Mouse (Mus musculus): ENCODE measurements around the gene Alad. TPM values are rescaled to one million over a fixed set of nuclear protein-coding genes. Genes with fewer than 3 reads are reported as not detected.

The Alad gene
- polyA plus RNA-seq, 1 experiment from 2014 or later, result 64.3 TPM

GRCm38 (mm10) chr4:62516079-62516478, 3.6 kb downstream of the Alad start:
- WGBS, result 43% methylated on average over 2 of the region's 2 CpGs
- Histone ChIP-seq H3K4me2 (replicated peaks) (no peak overlapping the region), H3K27me3 (no peaks in the 10 kb centered on the region), H3K27ac (no peak overlapping the region; the same call in 1 of the 2 replicates), H3K36me3 (peaks cover 26% of the 10 kb centered on the region), H3K4me3 (no peak overlapping the region), H3K9me3 (replicated peaks) (no peaks in the 10 kb centered on the region), H3K4me1 (peaks cover 22% of the 10 kb centered on the region), H3K9ac (0 out of 2 replicates have a peak overlapping the region, but pooled peaks have one; percentile 28)
- no peak for ATAC-seq (ENCODE audit: low FRiP score)

DNA sequence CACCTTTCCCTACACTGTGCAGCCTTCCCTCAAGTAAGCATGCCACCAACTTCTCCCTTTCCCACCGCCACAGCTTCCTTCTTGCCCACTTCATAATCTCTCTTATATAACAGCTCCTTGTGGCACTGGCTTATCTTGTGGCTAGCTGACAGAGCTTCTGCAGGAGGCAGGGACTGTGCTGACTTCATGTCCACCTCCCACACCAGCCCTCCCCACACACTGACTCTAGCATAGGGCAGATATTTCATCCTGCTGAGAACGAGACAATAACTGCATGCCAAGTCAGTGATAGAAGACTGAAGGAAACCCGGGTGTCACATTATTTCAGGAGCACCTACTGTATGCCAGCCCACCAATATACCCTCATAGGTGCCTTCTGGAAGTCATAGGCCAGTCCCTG, 4.2 kb downstream of the Alad start:
- peaks cover 21% of the 10 kb centered on the region for H3K4me1 ChIP-seq
- no peak overlapping the region for H3K4me3 ChIP-seq
- H3K9ac ChIP-seq, result no peak overlapping the region
- WGBS, result 70% methylated on average over 3 of the region's 3 CpGs
- H3K36me3 ChIP-seq, result peaks cover 32% of the 10 kb centered on the region
- no peaks in the 10 kb centered on the region for H3K27me3 ChIP-seq
- no peak for ATAC-seq (ENCODE audit: low FRiP score)
- no peaks in the 10 kb centered on the region for H3K9me3 ChIP-seq (replicated peaks)
- H3K4me2 ChIP-seq (replicated peaks), result no peak overlapping the region; the same call in 1 of the 2 replicates
- H3K27ac ChIP-seq, result no peak overlapping the region

GRCm38 (mm10) chr4:62514995-62515394, 4.7 kb downstream of the Alad start:
- peaks cover 20% of the 10 kb centered on the region for H3K4me1 ChIP-seq
- WGBS, result 83% methylated on average over 7 of the region's 7 CpGs
- no peak for ATAC-seq (ENCODE audit: low FRiP score)
- H3K9ac ChIP-seq, result no peak overlapping the region
- no peaks in the 10 kb centered on the region for H3K9me3 ChIP-seq (replicated peaks)
- no peaks in the 10 kb centered on the region for H3K27me3 ChIP-seq
- peaks cover 37% of the 10 kb centered on the region for H3K36me3 ChIP-seq
- no peak overlapping the region for H3K4me3 ChIP-seq
- no peak overlapping the region for H3K4me2 ChIP-seq (replicated peaks)
- no peak overlapping the region for H3K27ac ChIP-seq

- 52% methylated on average over 11 of the region's 11 CpGs for WGBS
- Histone ChIP-seq H3K4me2 (replicated peaks) (no peak overlapping the region), H3K27me3 (no peaks in the 10 kb centered on the region), H3K4me3 (no peak overlapping the region), H3K36me3 (peaks cover 46% of the 10 kb centered on the region), H3K4me1 (peaks cover 17% of the 10 kb centered on the region), H3K9me3 (replicated peaks) (no peaks in the 10 kb centered on the region), H3K27ac (no peak overlapping the region), H3K9ac (no peak overlapping the region)
- ATAC-seq (ENCODE audit: low FRiP score), result no peak
Observed at GRCm38 (mm10) chr4:62513998-62514506, 5.7 kb downstream of the Alad start.

DNA sequence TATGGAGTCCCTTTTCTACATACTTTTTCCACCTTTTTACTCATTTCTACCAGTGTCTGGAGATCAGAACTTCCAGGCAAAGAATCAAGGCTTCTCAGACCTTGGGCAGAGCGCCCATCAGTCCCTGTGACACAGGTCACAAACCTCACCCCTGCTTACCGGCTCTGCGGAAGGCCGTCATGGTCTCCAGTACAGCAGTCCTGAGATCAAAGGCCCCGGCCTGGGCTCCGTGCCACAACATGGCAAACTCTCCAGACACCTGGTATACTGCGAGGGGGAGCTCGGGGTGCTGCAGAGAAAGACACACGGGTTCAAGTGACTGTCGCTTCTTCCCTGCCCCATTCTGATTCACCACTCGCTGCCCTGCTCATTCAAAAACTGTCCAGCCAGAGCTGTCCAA, 9.8 kb downstream of the Alad start:
- Histone ChIP-seq H3K36me3 (peaks cover 63% of the 10 kb centered on the region), H3K27me3 (no peaks in the 10 kb centered on the region), H3K4me1 (no peaks in the 10 kb centered on the region), H3K9me3 (replicated peaks) (no peaks in the 10 kb centered on the region), H3K9ac (no peak overlapping the region), H3K4me2 (replicated peaks) (no peak overlapping the region), H3K4me3 (no peak overlapping the region), H3K27ac (no peak overlapping the region)
- 91% methylated on average over 11 of the region's 11 CpGs for WGBS
- ATAC-seq (ENCODE audit: low FRiP score), result no peak

DNA sequence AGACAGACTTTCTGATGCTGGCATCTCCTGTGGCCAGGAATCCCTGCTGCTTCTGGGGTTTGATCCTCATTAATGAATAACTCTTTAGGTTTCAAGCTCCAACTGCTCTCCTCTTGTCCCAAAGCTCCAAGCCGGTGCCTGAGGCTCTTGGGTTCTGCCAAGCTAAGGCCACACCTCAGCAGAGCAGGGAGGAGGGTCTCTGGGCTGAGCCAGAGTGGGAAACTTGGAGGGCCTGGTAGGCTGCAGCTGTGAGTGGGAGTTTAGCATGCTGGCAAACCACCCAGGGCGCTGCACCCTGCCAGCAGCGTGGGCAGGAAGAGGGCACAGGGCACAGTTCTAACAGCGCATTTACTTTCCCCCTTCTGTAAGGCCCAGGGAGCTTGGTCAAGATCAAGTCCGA, 10.9 kb downstream of the Alad start:
- Histone ChIP-seq H3K27ac (no peak overlapping the region), H3K27me3 (no peaks in the 10 kb centered on the region), H3K4me1 (no peaks in the 10 kb centered on the region), H3K9me3 (replicated peaks) (no peaks in the 10 kb centered on the region), H3K4me2 (replicated peaks) (no peak overlapping the region), H3K36me3 (peaks cover 63% of the 10 kb centered on the region), H3K9ac (no peak overlapping the region), H3K4me3 (no peak overlapping the region)
- WGBS, result 79% methylated on average over 5 of the region's 5 CpGs
- ATAC-seq (ENCODE audit: low FRiP score), result no peak

- H3K4me3 ChIP-seq, result no peak overlapping the region
- ATAC-seq (ENCODE audit: low FRiP score), result no peak
- no peaks in the 10 kb centered on the region for H3K9me3 ChIP-seq (replicated peaks)
- H3K4me1 ChIP-seq, result 0 out of 2 replicates have a peak, but pooled peaks cover 3% of the 10 kb centered on the region
- no peak overlapping the region for H3K9ac ChIP-seq
- peaks cover 45% of the 10 kb centered on the region for H3K36me3 ChIP-seq
- H3K4me2 ChIP-seq (replicated peaks), result no peak overlapping the region
- H3K27ac ChIP-seq, result no peak overlapping the region
- no peaks in the 10 kb centered on the region for H3K27me3 ChIP-seq
- WGBS, result 63% methylated on average over 2 of the region's 2 CpGs
Observed at GRCm38 (mm10) chr4:62506798-62507197, 12.9 kb downstream of the Alad start.

DNA sequence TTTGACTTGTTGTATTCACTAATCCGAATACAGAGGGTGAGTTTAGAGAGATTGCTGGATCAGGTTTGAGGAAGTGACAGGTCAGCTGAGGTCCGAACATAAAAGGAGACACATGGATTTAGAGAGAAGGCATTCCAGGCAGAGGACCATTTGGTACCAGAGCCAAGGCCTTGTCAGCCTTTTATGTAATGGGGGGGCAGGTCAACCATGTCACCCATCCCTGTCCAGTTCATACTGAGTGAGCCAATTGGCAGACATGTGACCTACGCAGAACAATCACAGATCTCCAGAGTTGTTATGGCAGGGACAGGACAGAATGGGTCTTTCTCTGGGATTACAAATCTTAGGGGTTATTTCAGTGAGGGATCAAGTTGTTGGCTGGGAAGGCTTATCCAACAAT, 13.7 kb downstream of the Alad start:
- Histone ChIP-seq H3K4me3 (no peak overlapping the region), H3K4me2 (replicated peaks) (no peak overlapping the region), H3K9me3 (replicated peaks) (no peaks in the 10 kb centered on the region), H3K4me1 (0 out of 2 replicates have a peak, but pooled peaks cover 9% of the 10 kb centered on the region), H3K36me3 (peaks cover 37% of the 10 kb centered on the region), H3K9ac (no peak overlapping the region), H3K27ac (no peak overlapping the region), H3K27me3 (peaks cover under 1% of the 10 kb centered on the region; the same call in 1 of the 2 replicates)
- no peak for ATAC-seq (ENCODE audit: low FRiP score)
- 91% methylated on average over 3 of the region's 3 CpGs for WGBS

DNA sequence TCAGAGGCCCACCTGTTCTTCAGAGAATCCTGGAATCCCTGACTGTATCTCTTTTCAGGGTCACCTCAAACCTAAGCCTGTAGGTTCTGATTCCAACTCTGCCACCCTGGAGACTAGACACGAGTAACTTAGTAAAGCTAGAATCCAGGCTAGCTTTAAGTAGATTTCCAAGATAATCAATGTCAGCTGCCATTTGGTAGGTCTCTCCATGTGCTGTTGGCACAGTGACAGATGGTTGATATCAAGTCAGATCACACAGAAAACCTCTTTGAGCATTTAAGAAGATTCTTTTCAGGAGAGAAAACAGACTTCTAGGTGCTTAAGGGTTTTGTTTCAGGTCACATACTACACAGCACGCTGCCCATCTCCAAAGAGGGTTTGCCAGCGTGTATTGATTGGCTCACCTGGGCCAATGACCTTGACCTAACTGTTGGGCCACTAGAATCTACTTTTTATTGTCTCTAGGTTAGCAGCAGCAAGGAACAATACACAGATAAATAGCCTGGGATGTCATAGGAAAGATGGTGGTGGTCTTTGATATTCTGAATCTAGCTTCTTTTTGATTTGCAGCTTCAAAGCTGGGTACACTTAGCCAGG, 16.2 kb downstream of the Alad start, which contains the start of gene Hdhd3:
TSS of gene Hdhd3 (minus strand) at position 94 of the 597 bp plus-strand sequence.
- H3K27ac ChIP-seq, result peak within 1 kb of the TSS; percentile 24
- peaks cover 2% of the 10 kb centered on the region; the same call in 1 of the 2 replicates for H3K27me3 ChIP-seq

GRCm38 (mm10) chr4:62502969-62503368, 16.7 kb downstream of the Alad start:
- H3K36me3 ChIP-seq, result peaks cover 25% of the 10 kb centered on the region
- H3K9ac ChIP-seq, result no peak overlapping the region
- WGBS, result 80% methylated on average over 7 of the region's 7 CpGs
- no peak overlapping the region for H3K4me2 ChIP-seq (replicated peaks)
- 0 out of 2 replicates have a peak, but pooled peaks cover 9% of the 10 kb centered on the region for H3K4me1 ChIP-seq
- H3K27me3 ChIP-seq, result peaks cover 2% of the 10 kb centered on the region; the same call in 1 of the 2 replicates
- H3K4me3 ChIP-seq, result no peak overlapping the region
- no peak for ATAC-seq (ENCODE audit: low FRiP score)
- no peak overlapping the region for H3K27ac ChIP-seq
- no peaks in the 10 kb centered on the region for H3K9me3 ChIP-seq (replicated peaks)

More for the DNA sequence above, 16.2 kb downstream of the Alad start, which contains the start of gene Hdhd3:
- Histone ChIP-seq H3K9me3 (replicated peaks) (no peaks in the 10 kb centered on the region), H3K4me1 (0 out of 2 replicates have a peak, but pooled peaks cover 9% of the 10 kb centered on the region), H3K36me3 (peaks cover 25% of the 10 kb centered on the region), H3K4me2 (replicated peaks) (peak within 1 kb of the TSS; percentile 73), H3K4me3 (peak within 1 kb of the TSS; percentile 71), H3K9ac (peak within 1 kb of the TSS; percentile 74)
- no peak for ATAC-seq (ENCODE audit: low FRiP score)
- 70% methylated on average over 3 of the region's 3 CpGs for WGBS

DNA sequence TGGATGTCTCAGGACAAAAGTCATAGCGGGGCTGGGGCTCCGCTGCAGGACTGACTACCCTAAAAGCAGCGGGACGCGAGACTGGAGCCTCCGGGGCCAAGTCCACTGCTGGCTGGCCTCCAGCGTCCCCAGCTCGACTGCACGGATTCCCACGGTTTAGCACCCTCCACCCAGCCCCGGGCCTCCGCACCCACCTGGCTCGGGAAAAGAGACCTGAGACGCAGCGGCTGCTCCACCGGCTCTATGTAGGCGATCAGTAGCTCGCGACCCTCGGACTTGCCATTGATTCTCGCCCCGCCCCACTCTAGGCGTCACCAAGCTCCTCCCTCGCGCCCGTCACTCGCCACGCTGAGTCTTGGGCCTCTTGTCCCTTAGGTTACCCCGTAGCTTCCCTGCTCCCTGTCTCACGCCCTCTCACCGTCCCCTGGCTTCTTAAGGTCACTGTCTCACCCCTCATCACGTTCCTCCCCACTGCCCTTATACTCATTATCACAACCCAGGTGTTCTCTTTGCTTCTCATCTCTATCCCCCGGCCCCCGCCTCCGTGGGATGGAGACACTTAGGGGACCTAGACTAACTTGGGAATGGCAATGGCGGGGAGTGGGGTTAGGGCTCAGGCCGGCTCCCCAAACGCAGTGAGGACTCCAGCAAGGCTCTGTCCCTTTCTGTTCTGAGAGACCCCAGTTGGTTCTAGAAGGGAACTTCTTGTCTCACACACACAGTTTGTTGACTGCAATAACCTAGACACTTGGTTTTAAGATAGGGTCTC, 17.6 kb downstream of the Alad start:
- peak overlapping the region; percentile 24 for H3K27ac ChIP-seq
- 2% methylated on average over 38 of the region's 38 CpGs for WGBS

GRCm38 (mm10) chr4:62501534-62501933, 18.2 kb downstream of the Alad start:
- Histone ChIP-seq H3K9me3 (replicated peaks) (no peaks in the 10 kb centered on the region), H3K36me3 (peaks cover 24% of the 10 kb centered on the region), H3K27me3 (peaks cover 2% of the 10 kb centered on the region; the same call in 1 of the 2 replicates), H3K4me1 (0 out of 2 replicates have a peak, but pooled peaks cover 9% of the 10 kb centered on the region), H3K4me3 (peak overlapping the region; percentile 71), H3K4me2 (replicated peaks) (peak overlapping the region; percentile 73), H3K9ac (peak overlapping the region; percentile 74), H3K27ac (peak overlapping the region; percentile 24; the same call in 1 of the 2 replicates)
- WGBS, result 2% methylated on average over 7 of the region's 7 CpGs
- peak; percentile 38 for ATAC-seq (ENCODE audit: low FRiP score)

More for the DNA sequence above, 17.6 kb downstream of the Alad start:
- Histone ChIP-seq H3K4me2 (replicated peaks) (peak overlapping the region; percentile 73), H3K4me1 (0 out of 2 replicates have a peak, but pooled peaks cover 9% of the 10 kb centered on the region), H3K36me3 (peaks cover 24% of the 10 kb centered on the region), H3K27me3 (peaks cover 2% of the 10 kb centered on the region; the same call in 1 of the 2 replicates), H3K9ac (peak overlapping the region; percentile 74), H3K4me3 (peak overlapping the region; percentile 71), H3K9me3 (replicated peaks) (no peaks in the 10 kb centered on the region)
- peak; percentile 96 for ATAC-seq (ENCODE audit: low FRiP score)

Measured in hindbrain, embryonic 12.5 days (tissue).